Mouse (Mus musculus): ENCODE measurements at regions not wholly inside any gene's neighbourhood (a gene's known extent, or its start where the extent isn't known, plus 50 kb on each side); places are given as distances from the start of the nearest gene placed in this dataset.

- DNase-seq (ENCODE audit: low spot score) = no peak
Observed at GRCm38 (mm10) chrX:122744496-122744895, 285.0 kb downstream of the Gm17521 start.

- peak; percentile 27 for DNase-seq (ENCODE audit: low spot score)
Observed at GRCm38 (mm10) chrX:122719949-122720348, 309.5 kb downstream of the Gm17521 start.
